Mouse (Mus musculus): ENCODE measurements at regions not wholly inside any gene's neighbourhood (a gene's known extent, or its start where the extent isn't known, plus 50 kb on each side); places are given as distances from the start of the nearest gene placed in this dataset.

- Histone ChIP-seq H3K27ac (ENCODE audit: low read length) (no peak overlapping the region), H3K4me2 (replicated peaks; ENCODE audit: low read depth, low read length) (no peak overlapping the region), H3K9me3 (ENCODE audit: control insufficient read depth, low read depth, low read length) (no peaks in the 10 kb centered on the region), H3K4me3 (ENCODE audit: low read depth, low read length) (no peak overlapping the region), H3K27me3 (ENCODE audit: control insufficient read depth, insufficient read depth, low read length) (no peaks in the 10 kb centered on the region), H3K36me3 (ENCODE audit: control insufficient read depth, insufficient read depth, low read length) (no peaks in the 10 kb centered on the region), H3K9ac (replicated peaks; ENCODE audit: low read depth, low read length) (no peak overlapping the region), H3K4me1 (ENCODE audit: control insufficient read depth, insufficient read depth, low read length) (no peaks in the 10 kb centered on the region)
- 68% methylated on average over 2 of the region's 2 CpGs for WGBS
- ATAC-seq (ENCODE audit: insufficient number of reproducible peaks, insufficient read depth, low FRiP score, low read depth), result no peak
Observed at GRCm38 (mm10) chr15:52599957-52600356, 1284.7 kb upstream of the Gm7489 start.

GRCm38 (mm10) chr15:52639790-52640189 is 1244.9 kb upstream of the Gm7489 start:
- Histone ChIP-seq H3K4me2 (replicated peaks; ENCODE audit: low read depth, low read length) (no peak overlapping the region), H3K9me3 (ENCODE audit: control insufficient read depth, low read depth, low read length) (no peaks in the 10 kb centered on the region), H3K27me3 (ENCODE audit: control insufficient read depth, insufficient read depth, low read length) (no peaks in the 10 kb centered on the region), H3K36me3 (ENCODE audit: control insufficient read depth, insufficient read depth, low read length) (no peaks in the 10 kb centered on the region), H3K27ac (ENCODE audit: low read length) (no peak overlapping the region), H3K9ac (replicated peaks; ENCODE audit: low read depth, low read length) (no peak overlapping the region), H3K4me1 (ENCODE audit: control insufficient read depth, insufficient read depth, low read length) (no peaks in the 10 kb centered on the region), H3K4me3 (ENCODE audit: low read depth, low read length) (no peak overlapping the region)
- ATAC-seq (ENCODE audit: insufficient number of reproducible peaks, insufficient read depth, low FRiP score, low read depth), result no peak
- WGBS, result 84% methylated on average over 3 of the region's 3 CpGs

- Histone ChIP-seq H3K9ac (replicated peaks; ENCODE audit: low read depth, low read length) (no peak overlapping the region), H3K4me3 (ENCODE audit: low read depth, low read length) (no peak overlapping the region), H3K27me3 (ENCODE audit: control insufficient read depth, insufficient read depth, low read length) (no peaks in the 10 kb centered on the region), H3K4me1 (ENCODE audit: control insufficient read depth, insufficient read depth, low read length) (no peaks in the 10 kb centered on the region), H3K27ac (ENCODE audit: low read length) (no peak overlapping the region), H3K36me3 (ENCODE audit: control insufficient read depth, insufficient read depth, low read length) (no peaks in the 10 kb centered on the region), H3K4me2 (replicated peaks; ENCODE audit: low read depth, low read length) (no peak overlapping the region), H3K9me3 (ENCODE audit: control insufficient read depth, low read depth, low read length) (no peaks in the 10 kb centered on the region)
- WGBS, result 68% methylated on average over 2 of the region's 2 CpGs
- no peak for ATAC-seq (ENCODE audit: insufficient number of reproducible peaks, insufficient read depth, low FRiP score, low read depth)
Observed at GRCm38 (mm10) chr15:52645961-52646360, 1238.7 kb upstream of the Gm7489 start.

- no peaks in the 10 kb centered on the region for H3K36me3 ChIP-seq (ENCODE audit: control insufficient read depth, insufficient read depth, low read length)
- no peak overlapping the region for H3K4me3 ChIP-seq (ENCODE audit: low read depth, low read length)
- H3K27ac ChIP-seq (ENCODE audit: low read length), result no peak overlapping the region
- H3K27me3 ChIP-seq (ENCODE audit: control insufficient read depth, insufficient read depth, low read length), result no peaks in the 10 kb centered on the region
- no peak for ATAC-seq (ENCODE audit: insufficient number of reproducible peaks, insufficient read depth, low FRiP score, low read depth)
- H3K4me2 ChIP-seq (replicated peaks; ENCODE audit: low read depth, low read length), result no peak overlapping the region
- H3K9ac ChIP-seq (replicated peaks; ENCODE audit: low read depth, low read length), result no peak overlapping the region
- H3K4me1 ChIP-seq (ENCODE audit: control insufficient read depth, insufficient read depth, low read length), result no peaks in the 10 kb centered on the region
- H3K9me3 ChIP-seq (ENCODE audit: control insufficient read depth, low read depth, low read length), result no peaks in the 10 kb centered on the region
Observed at GRCm38 (mm10) chr15:52657916-52658315, 1226.8 kb upstream of the Gm7489 start.
